Mouse (Mus musculus): Measurements from ENCODE around the gene Coq6.
"Not testable (repeated sequence)": the region's sequence is repeated elsewhere in the genome, so short reads cannot be mapped to it uniquely, and the experiment has no call there.

Gene Coq6

GRCm38 (mm10) chr12:84361555-84362489 is at the start of gene Coq6, which contains the start of gene Fam161b:
Gene Coq6 (plus strand): TSS chr12:84361657.
Gene Fam161b (minus strand): TSS chr12:84361833.
- DNase-seq (ENCODE audit: low read depth): peak; percentile 97

- DNase-seq (ENCODE audit: low read depth): peak; percentile 5
Observed at GRCm38 (mm10) chr12:84316006-84316405, 45.5 kb upstream of the Coq6 start.

GRCm38 (mm10) chr12:84316721-84317621 is 44.5 kb upstream of the Coq6 start, which contains the start of gene Zfp410:
Gene Zfp410 (plus strand): TSS chr12:84316852.
- peak; percentile 71 for DNase-seq (ENCODE audit: low read depth)

- no peak for DNase-seq (ENCODE audit: low read depth)
Observed at GRCm38 (mm10) chr12:84327111-84327512, 34.3 kb upstream of the Coq6 start.

- DNase-seq (ENCODE audit: low read depth): no peak
Observed at GRCm38 (mm10) chr12:84336963-84337625, 24.4 kb upstream of the Coq6 start.

- DNase-seq (ENCODE audit: low read depth): no peak
Observed at GRCm38 (mm10) chr12:84347192-84347591, 14.3 kb upstream of the Coq6 start.

- not testable (repeated sequence) for DNase-seq (ENCODE audit: low read depth)
Observed at GRCm38 (mm10) chr12:84358699-84359098, 2.8 kb upstream of the Coq6 start.

GRCm38 (mm10) chr12:84362872-84363271 is 1.4 kb downstream of the Coq6 start:
- no peak for DNase-seq (ENCODE audit: low read depth)

GRCm38 (mm10) chr12:84364291-84364690 is 2.8 kb downstream of the Coq6 start:
- no peak for DNase-seq (ENCODE audit: low read depth)

GRCm38 (mm10) chr12:84365137-84365536 is 3.7 kb downstream of the Coq6 start:
- no peak for DNase-seq (ENCODE audit: low read depth)

GRCm38 (mm10) chr12:84366971-84367370 is 5.5 kb downstream of the Coq6 start:
- DNase-seq (ENCODE audit: low read depth): peak; percentile 16

- DNase-seq (ENCODE audit: low read depth): no peak
Observed at GRCm38 (mm10) chr12:84371647-84372046, 10.2 kb downstream of the Coq6 start.

GRCm38 (mm10) chr12:84373831-84374481 is 12.5 kb downstream of the Coq6 start:
- DNase-seq (ENCODE audit: low read depth): no peak

GRCm38 (mm10) chr12:84382369-84382768 is 20.9 kb downstream of the Coq6 start:
- DNase-seq (ENCODE audit: low read depth): no peak

- no peak for DNase-seq (ENCODE audit: low read depth)
Observed at GRCm38 (mm10) chr12:84384644-84385081, 23.2 kb downstream of the Coq6 start.

GRCm38 (mm10) chr12:84385408-84385807 is 24.0 kb downstream of the Coq6 start:
- DNase-seq (ENCODE audit: low read depth): no peak

- no peak for DNase-seq (ENCODE audit: low read depth)
Observed at GRCm38 (mm10) chr12:84388097-84388496, 26.6 kb downstream of the Coq6 start.

GRCm38 (mm10) chr12:84388774-84389400 is 27.4 kb downstream of the Coq6 start:
- peak; percentile 38 for DNase-seq (ENCODE audit: low read depth)

- no peak for DNase-seq (ENCODE audit: low read depth)
Observed at GRCm38 (mm10) chr12:84390336-84390735, 28.9 kb downstream of the Coq6 start.

GRCm38 (mm10) chr12:84392681-84393080 is 31.2 kb downstream of the Coq6 start:
- DNase-seq (ENCODE audit: low read depth): no peak

- DNase-seq (ENCODE audit: low read depth): no peak
Observed at GRCm38 (mm10) chr12:84393847-84394246, 32.4 kb downstream of the Coq6 start.

Data from naive thymus-derived CD4-positive, alpha-beta T cell, adult 2 months (primary cell).